Mouse (Mus musculus): ENCODE results near the gene Cdc42se2. TPM values are rescaled to one million over a fixed set of nuclear protein-coding genes. Genes with fewer than 3 reads are reported as not detected.

Gene Cdc42se2
- polyA plus RNA-seq, 1 experiment from 2014 or later, result 19.2 TPM

GRCm38 (mm10) chr11:54727327-54727901 is 60.1 kb downstream of the Cdc42se2 start:
- Histone ChIP-seq H3K36me3 (peaks cover 12% of the 10 kb centered on the region; the same call in 1 of the 2 replicates), H3K9me3 (replicated peaks) (no peaks in the 10 kb centered on the region), H3K27me3 (no peaks in the 10 kb centered on the region), H3K9ac (no peak overlapping the region), H3K4me3 (replicated peaks) (no peak overlapping the region), H3K4me2 (no peak overlapping the region), H3K4me1 (replicated peaks) (no peaks in the 10 kb centered on the region), H3K27ac (no peak overlapping the region)
- 45% methylated on average over 5 of the region's 5 CpGs for WGBS (ENCODE audit: insufficient replicate concordance)
- DNase-seq (no peak), ATAC-seq (ENCODE audit: low read depth) (no peak)

- Histone ChIP-seq H3K9me3 (replicated peaks) (no peaks in the 10 kb centered on the region), H3K4me2 (no peak overlapping the region), H3K27ac (no peak overlapping the region), H3K4me1 (replicated peaks) (no peaks in the 10 kb centered on the region), H3K27me3 (no peaks in the 10 kb centered on the region), H3K4me3 (replicated peaks) (no peak overlapping the region), H3K36me3 (peaks cover 18% of the 10 kb centered on the region), H3K9ac (no peak overlapping the region)
- no peak for DNase-seq
- WGBS (ENCODE audit: insufficient replicate concordance), result 57% methylated on average over 3 of the region's 3 CpGs
- ATAC-seq (ENCODE audit: low read depth), result no peak
These were observed 60.9 kb downstream of the Cdc42se2 start for GRCm38 (mm10) chr11:54726571-54727062.

GRCm38 (mm10) chr11:54724353-54725034 is 63.0 kb downstream of the Cdc42se2 start:
- Histone ChIP-seq H3K9me3 (replicated peaks) (no peaks in the 10 kb centered on the region), H3K9ac (no peak overlapping the region), H3K4me1 (replicated peaks) (no peaks in the 10 kb centered on the region), H3K4me2 (no peak overlapping the region), H3K27ac (no peak overlapping the region), H3K27me3 (no peaks in the 10 kb centered on the region), H3K4me3 (replicated peaks) (no peak overlapping the region), H3K36me3 (peaks cover 26% of the 10 kb centered on the region)
- DNase-seq (no peak), ATAC-seq (ENCODE audit: low read depth) (no peak)
- 79% methylated on average over 4 of the region's 4 CpGs for WGBS (ENCODE audit: insufficient replicate concordance)

GRCm38 (mm10) chr11:54722057-54722456 is 65.4 kb downstream of the Cdc42se2 start:
- no peaks in the 10 kb centered on the region for H3K9me3 ChIP-seq (replicated peaks)
- H3K27ac ChIP-seq, result no peak overlapping the region
- no peak overlapping the region for H3K4me3 ChIP-seq (replicated peaks)
- no peaks in the 10 kb centered on the region for H3K27me3 ChIP-seq
- no peak for DNase-seq
- no peak for ATAC-seq (ENCODE audit: low read depth)
- H3K4me2 ChIP-seq, result no peak overlapping the region
- H3K9ac ChIP-seq, result no peak overlapping the region
- 72% methylated on average over 6 of the region's 6 CpGs for WGBS (ENCODE audit: insufficient replicate concordance)
- no peaks in the 10 kb centered on the region for H3K4me1 ChIP-seq (replicated peaks)
- H3K36me3 ChIP-seq, result peaks cover 30% of the 10 kb centered on the region

GRCm38 (mm10) chr11:54718601-54719000 is 68.9 kb downstream of the Cdc42se2 start:
- Histone ChIP-seq H3K36me3 (peaks cover 40% of the 10 kb centered on the region), H3K27ac (no peak overlapping the region), H3K9ac (no peak overlapping the region), H3K4me1 (replicated peaks) (no peaks in the 10 kb centered on the region), H3K4me2 (no peak overlapping the region), H3K4me3 (replicated peaks) (no peak overlapping the region), H3K9me3 (replicated peaks) (no peaks in the 10 kb centered on the region), H3K27me3 (no peaks in the 10 kb centered on the region)
- WGBS (ENCODE audit: insufficient replicate concordance), result 74% methylated on average over 3 of the region's 3 CpGs
- DNase-seq, result no peak
- ATAC-seq (ENCODE audit: low read depth), result no peak

- no peak overlapping the region for H3K4me3 ChIP-seq (replicated peaks)
- DNase-seq, result no peak
- H3K27me3 ChIP-seq, result no peaks in the 10 kb centered on the region
- no peak for ATAC-seq (ENCODE audit: low read depth)
- peaks cover 36% of the 10 kb centered on the region for H3K36me3 ChIP-seq
- no peak overlapping the region for H3K4me2 ChIP-seq
- H3K27ac ChIP-seq, result no peak overlapping the region
- no peaks in the 10 kb centered on the region for H3K9me3 ChIP-seq (replicated peaks)
- WGBS (ENCODE audit: insufficient replicate concordance), result 86% methylated on average over 3 of the region's 3 CpGs
- H3K9ac ChIP-seq, result no peak overlapping the region
- no peaks in the 10 kb centered on the region for H3K4me1 ChIP-seq (replicated peaks)
These were observed 69.6 kb downstream of the Cdc42se2 start for GRCm38 (mm10) chr11:54717893-54718292.

GRCm38 (mm10) chr11:54712849-54713248 is 74.6 kb downstream of the Cdc42se2 start:
- Histone ChIP-seq H3K4me2 (no peak overlapping the region), H3K27me3 (no peaks in the 10 kb centered on the region), H3K27ac (no peak overlapping the region), H3K4me1 (replicated peaks) (no peaks in the 10 kb centered on the region), H3K9me3 (replicated peaks) (no peaks in the 10 kb centered on the region), H3K4me3 (replicated peaks) (no peak overlapping the region), H3K9ac (no peak overlapping the region), H3K36me3 (peaks cover 15% of the 10 kb centered on the region)
- DNase-seq (no peak), ATAC-seq (ENCODE audit: low read depth) (no peak)
- WGBS (ENCODE audit: insufficient replicate concordance), result 49% methylated on average over 2 of the region's 2 CpGs

GRCm38 (mm10) chr11:54710512-54711293 is 76.8 kb downstream of the Cdc42se2 start:
- no peaks in the 10 kb centered on the region for H3K9me3 ChIP-seq (replicated peaks)
- H3K36me3 ChIP-seq, result peaks cover 3% of the 10 kb centered on the region
- ATAC-seq (ENCODE audit: low read depth), result no peak
- no peaks in the 10 kb centered on the region for H3K27me3 ChIP-seq
- 53% methylated on average over 4 of the region's 4 CpGs for WGBS (ENCODE audit: insufficient replicate concordance)
- H3K9ac ChIP-seq, result no peak overlapping the region
- H3K27ac ChIP-seq, result no peak overlapping the region
- no peak overlapping the region for H3K4me3 ChIP-seq (replicated peaks)
- no peak for DNase-seq
- H3K4me2 ChIP-seq, result no peak overlapping the region
- no peaks in the 10 kb centered on the region for H3K4me1 ChIP-seq (replicated peaks)

- no peak for ATAC-seq (ENCODE audit: low read depth)
- Histone ChIP-seq H3K27me3 (no peaks in the 10 kb centered on the region), H3K27ac (no peak overlapping the region), H3K4me1 (replicated peaks) (no peaks in the 10 kb centered on the region), H3K9me3 (replicated peaks) (no peaks in the 10 kb centered on the region), H3K4me2 (no peak overlapping the region), H3K36me3 (no peaks in the 10 kb centered on the region), H3K9ac (no peak overlapping the region), H3K4me3 (replicated peaks) (no peak overlapping the region)
- no peak for DNase-seq
- 53% methylated on average over 2 of the region's 2 CpGs for WGBS (ENCODE audit: insufficient replicate concordance)
These were observed 77.8 kb downstream of the Cdc42se2 start for GRCm38 (mm10) chr11:54709645-54710044.

GRCm38 (mm10) chr11:54708153-54708552 is 79.3 kb downstream of the Cdc42se2 start:
- Histone ChIP-seq H3K4me1 (replicated peaks) (no peaks in the 10 kb centered on the region), H3K4me2 (no peak overlapping the region), H3K36me3 (no peaks in the 10 kb centered on the region), H3K27me3 (no peaks in the 10 kb centered on the region), H3K27ac (no peak overlapping the region), H3K9me3 (replicated peaks) (no peaks in the 10 kb centered on the region), H3K4me3 (replicated peaks) (no peak overlapping the region), H3K9ac (no peak overlapping the region)
- DNase-seq, result no peak
- 70% methylated on average over 2 of the region's 2 CpGs for WGBS (ENCODE audit: insufficient replicate concordance)
- no peak for ATAC-seq (ENCODE audit: low read depth)

- Histone ChIP-seq H3K27me3 (no peaks in the 10 kb centered on the region), H3K9me3 (replicated peaks) (no peaks in the 10 kb centered on the region), H3K4me3 (replicated peaks) (no peak overlapping the region), H3K9ac (no peak overlapping the region), H3K4me2 (no peak overlapping the region), H3K4me1 (replicated peaks) (no peaks in the 10 kb centered on the region), H3K36me3 (0 out of 2 replicates have a peak, but pooled peaks cover 2% of the 10 kb centered on the region), H3K27ac (no peak overlapping the region)
- WGBS (ENCODE audit: insufficient replicate concordance), result 22% methylated on average over 4 of the region's 4 CpGs
- DNase-seq (peak; percentile 38), ATAC-seq (ENCODE audit: low read depth) (no peak)
These were observed 84.2 kb downstream of the Cdc42se2 start for GRCm38 (mm10) chr11:54703306-54703705.
